Mouse (Mus musculus): ENCODE measurements around the gene Fbxw18.
"Not testable (repeated sequence)": the region's sequence is repeated elsewhere in the genome, so short reads cannot be mapped to it uniquely, and the experiment has no call there.

Fbxw18 gene

GRCm38 (mm10) chr9:109702600-109702999 is at the start of gene Fbxw18:
TSS of gene Fbxw18 (minus strand) at chr9:109702700.
- not testable (repeated sequence) for DNase-seq (ENCODE audit: low read depth)

DNA sequence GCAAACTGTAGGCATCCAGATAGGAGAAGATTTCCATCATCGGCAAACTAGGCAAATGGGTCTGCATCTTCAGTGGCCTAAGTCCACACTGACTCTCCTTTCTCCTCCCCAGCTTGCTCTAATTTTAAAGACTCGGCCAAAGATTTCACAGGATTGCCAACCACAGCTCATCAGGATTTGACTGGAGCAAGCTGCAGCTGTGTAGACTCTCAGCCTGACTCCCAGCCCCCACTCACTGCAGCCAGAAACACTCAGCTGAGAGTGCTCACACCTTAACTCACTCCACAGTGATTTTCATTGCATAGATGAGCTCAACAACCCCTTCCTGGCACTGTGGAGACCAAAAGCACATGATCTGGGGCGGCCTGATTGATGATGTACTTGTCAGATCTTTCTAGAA is 43.5 kb upstream of the Fbxw18 start, which contains the start of gene Fbxw26:
Gene Fbxw26 (minus strand): TSS at position 101 of the 400 bp plus-strand sequence.
- not testable (repeated sequence) for DNase-seq (ENCODE audit: low read depth)

GRCm38 (mm10) chr9:109685299-109685698 is 17.2 kb downstream of the Fbxw18 start:
- DNase-seq (ENCODE audit: low read depth): peak; percentile 71

DNA sequence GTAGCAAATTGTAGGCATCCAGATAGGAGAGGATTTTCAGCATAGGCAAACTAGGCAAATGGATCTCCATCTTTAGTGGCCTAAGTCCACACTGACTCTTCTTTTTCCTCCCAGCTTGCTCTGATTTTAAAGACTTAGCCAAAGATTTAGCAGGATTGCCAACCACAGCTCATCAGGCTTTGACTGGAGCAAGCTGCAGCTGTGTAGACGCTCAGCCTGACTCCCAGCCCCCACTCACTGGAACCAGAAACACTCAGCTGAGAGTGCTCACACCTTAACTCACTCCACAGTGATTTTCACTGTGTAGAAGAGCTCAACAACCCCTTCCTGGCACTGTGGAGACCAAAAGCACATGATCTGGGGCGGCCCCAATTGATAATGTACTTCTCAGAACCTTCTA is 37.9 kb downstream of the Fbxw18 start, which contains the start of gene Fbxw25:
Gene Fbxw25 (minus strand): TSS at position 101 of the 400 bp plus-strand sequence.
- DNase-seq (ENCODE audit: low read depth): not testable (repeated sequence)

All from NIH3T3 (cell line).